Mouse (Mus musculus): ENCODE measurements around the gene Nos1ap.

Nos1ap gene

DNA sequence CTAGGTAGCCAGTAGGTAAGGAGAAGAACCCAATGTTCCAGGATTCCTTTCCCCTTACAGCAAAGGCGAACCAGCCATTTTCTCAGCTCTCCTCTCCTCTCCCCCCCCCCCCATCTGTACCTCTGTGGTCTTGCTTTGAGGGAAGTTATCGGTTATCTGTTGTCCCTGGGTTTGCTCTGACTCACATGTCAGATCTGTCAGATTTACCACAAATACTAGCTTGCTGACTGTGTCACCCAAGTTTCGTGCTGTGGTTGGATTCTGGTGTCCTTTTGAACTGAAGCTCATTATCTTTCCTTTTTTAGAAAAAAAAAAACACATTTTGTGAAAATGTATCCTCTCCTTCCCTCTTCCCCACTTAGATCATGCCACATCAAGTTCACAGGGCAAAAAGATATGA is 50.2 kb downstream of the Nos1ap start:
- no peak for DNase-seq

DNA sequence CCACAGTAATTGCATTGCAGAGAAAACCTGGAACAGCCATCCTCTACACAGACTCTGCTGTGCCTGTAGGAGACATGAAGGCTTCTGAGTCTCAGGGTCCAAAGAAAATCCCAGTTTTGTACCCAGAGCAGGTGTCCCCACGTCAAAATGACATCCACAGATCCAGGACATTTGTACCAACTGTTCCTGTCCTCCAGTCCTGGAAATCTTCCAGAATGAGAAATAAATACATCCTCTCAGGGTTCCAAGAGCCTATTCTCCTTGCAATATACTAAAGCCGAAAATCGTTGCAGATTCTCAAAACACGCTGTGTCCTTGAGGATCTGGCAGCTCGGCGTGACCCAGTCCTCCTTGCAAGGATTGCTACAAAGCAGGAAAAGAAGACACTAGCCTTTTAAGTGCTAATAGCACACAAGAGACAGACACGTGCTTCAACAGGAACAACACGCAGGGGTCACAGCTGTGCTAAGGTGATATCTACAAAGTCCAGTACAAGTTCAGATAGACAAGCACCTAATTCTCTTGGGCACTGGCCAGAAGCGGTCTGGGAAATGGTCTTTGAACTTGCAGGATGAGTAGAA is 51.1 kb downstream of the Nos1ap start:
- DNase-seq = no peak

DNA sequence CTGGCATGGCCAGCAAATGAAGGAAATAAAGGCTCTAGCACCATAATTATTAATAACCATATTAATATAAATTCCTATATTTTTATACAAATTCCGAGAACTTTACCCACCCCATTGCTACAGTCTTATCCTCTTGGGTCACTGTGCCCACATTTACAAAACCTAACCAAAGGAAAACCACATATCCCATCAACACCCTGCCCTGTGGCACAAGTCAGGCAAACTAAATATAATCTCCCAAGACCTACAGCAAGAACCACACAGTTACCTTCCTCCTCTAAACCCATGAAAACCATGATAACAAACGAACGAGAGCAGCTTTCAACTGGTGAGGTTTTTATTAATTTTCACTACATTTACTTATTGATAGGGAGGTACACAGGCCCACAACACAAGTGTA is 53.3 kb downstream of the Nos1ap start:
- no peak for DNase-seq

DNA sequence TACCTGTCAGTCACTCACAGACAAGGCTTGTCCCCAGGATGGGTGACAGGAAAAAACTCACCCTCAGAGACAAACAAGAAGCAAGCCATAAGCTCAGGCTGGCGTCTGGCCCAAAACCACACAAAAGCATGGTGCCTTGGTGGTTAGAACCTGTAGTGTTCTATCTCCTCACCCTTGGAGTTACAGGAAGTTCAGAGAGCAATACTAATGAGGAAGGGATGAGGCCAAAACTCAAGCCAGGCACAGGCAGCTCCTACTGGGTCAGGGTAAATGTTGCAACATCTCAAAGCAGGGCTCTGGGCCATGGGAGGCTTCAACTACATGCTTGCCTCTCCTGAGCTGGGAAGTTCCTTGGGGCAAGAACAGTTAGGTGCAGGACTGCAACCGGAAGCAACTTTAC is 54.4 kb downstream of the Nos1ap start:
- DNase-seq = no peak

DNA sequence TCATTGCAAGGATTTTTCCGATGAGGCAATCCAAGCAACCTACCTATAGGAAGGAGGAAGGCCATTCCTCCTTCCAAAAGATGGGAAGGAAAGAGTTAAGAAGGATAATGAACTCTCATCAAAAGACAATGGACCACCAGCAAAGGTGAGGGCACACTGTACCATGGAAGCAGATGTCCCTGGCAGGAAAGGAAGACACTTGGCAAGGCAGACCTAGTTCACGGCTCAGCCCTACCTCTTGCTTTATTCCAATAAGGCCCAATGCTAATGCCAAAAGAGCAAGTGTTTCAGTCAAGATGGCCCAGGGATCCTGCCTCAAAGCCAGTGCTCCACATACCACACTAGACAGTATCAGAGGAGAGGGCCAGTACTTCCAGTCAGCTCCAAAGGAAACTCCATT is 58.4 kb downstream of the Nos1ap start:
- no peak for DNase-seq

DNA sequence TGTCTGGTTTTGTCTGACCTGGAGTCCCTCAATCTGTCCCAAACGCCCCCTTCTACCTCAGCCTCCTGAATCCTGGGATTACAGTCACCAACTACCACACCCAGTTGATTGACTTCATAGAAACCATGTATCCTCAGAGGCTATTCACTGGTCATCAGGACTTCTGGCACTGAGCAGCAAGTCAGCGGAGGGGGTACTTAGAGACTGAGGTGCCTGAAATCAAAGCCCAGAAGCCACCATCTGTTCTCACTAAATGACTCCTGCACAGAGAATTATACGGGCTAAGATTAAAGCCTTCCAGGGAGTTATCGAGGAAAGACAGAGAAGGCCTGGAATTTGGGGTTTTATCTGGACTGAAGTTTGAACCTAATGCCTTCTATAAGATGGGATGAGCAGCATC is 59.2 kb downstream of the Nos1ap start:
- DNase-seq = no peak

DNA sequence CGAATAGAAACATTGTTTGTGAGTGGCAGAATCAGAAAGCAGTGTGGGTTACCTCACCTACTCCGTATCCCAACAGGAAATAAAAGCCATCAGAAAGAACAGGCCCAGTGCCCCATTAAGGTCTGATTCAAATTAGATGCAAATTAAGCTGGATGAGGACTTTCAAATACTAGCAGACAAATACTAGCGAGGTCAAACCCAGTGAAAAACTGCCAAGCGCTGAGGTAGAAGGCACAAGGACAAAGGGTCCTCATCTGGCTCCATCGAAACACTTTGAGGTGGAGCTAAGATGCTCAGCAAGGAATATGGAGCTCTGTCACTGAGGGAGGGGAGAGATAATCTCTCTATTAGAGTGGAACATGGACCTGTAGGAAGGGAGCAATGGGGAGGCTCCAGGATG is 66.8 kb downstream of the Nos1ap start:
- DNase-seq = no peak

DNA sequence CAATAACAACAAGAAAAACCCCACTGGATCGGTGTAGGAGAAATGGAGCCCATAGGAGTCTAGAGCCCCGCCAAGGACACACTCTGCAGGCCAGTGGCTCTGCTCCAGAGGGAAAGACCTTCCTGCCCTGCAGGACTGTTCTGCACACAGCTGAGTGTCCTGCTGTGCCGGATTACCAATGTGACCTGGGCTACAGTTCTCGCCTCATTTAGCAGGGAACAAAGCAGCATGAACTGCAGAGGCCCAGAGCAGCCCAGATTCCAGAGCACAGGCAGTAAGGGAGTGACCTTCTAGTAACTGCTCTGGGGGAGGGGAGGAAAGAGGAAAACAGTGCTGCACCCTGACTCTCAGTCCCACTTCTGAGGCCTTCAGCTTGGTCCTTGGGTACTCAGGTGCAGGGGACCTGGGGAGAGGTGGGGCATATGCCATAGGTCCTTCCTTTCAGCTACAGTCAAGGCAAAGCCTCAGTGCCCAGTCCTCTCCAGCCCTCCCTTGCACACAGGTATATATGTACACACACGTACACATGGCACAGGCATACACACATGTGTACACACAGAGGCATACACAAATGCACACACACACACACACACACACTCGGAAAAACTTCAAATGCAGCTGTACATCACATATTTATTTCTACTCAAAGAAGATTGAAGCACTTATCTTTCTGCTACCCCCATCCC is 68.0 kb downstream of the Nos1ap start:
- DNase-seq = no peak

DNA sequence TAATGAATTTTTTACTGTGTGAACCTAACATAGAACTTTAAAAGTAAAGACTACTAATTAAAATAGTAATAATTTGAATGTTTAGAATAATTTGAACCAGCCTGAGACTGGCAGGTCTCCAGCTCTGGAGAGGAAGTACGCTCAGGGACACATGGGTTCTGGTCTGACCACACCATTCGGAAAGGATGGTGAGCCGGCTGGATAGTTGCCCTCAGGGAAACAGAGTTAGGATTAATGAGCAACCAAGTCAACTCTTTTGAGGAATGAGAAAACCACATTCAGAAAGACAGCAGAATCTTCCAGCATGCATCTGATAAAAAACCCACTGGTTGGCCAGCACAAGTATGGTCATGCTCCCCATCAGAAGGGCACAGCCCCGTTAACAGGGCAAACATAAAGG is 69.5 kb downstream of the Nos1ap start:
- no peak for DNase-seq

DNA sequence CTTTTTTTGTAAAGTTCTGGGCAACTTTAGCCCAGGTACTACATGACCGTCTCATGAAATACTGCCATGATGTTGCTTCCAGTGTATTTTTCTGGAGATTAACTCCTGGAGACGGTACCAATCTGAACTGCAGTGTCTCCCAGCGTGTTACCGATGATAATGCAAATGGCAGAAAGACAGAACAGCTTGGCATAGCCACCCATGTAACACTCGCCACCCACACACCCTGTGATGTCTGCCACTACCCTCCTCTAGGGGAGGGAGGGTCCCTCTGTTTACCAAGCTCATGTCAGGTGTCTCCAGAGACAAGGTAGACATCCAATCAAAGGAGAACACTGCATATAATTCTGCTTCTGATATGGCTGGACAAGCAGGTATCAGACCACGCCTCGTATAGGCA is 70.0 kb downstream of the Nos1ap start:
- no peak for DNase-seq

DNA sequence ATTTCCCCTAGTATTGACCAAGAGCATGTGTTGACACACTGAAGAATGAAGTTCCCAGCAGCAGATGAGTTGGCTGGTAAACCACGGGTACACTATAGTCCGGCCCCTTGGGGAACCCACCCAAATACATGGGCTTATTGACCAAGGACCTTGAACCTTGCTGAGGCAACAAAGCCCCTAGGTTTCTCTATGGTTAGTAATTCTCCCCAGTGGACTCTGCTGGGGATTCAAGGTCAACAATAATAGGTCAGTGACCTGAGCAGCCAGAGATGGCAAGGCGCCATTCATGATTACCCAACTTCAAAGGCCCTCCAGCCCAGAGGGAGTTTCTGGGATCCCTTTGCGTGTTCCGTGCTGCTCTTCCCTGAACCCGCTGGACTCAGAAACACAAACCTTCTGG is 73.5 kb downstream of the Nos1ap start:
- peak; percentile 30 for DNase-seq

DNA sequence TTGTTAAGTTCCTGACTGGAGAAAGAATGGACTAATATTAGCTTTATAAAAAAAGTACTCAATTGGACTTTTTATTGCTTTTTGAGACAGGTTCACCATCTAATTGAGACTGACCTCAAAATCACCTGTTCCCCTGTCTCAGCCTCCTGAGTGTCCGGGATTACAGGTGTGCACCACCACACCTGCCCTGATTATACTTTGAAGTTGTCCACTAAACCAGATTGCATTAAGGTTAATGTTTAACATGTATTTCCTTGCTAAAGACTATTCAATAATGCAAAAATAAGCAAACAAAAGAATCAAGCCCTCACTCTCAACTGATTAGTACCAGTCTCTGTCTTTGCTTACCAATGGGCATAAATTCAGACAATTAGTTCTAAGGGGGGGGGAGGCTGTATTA is 74.2 kb downstream of the Nos1ap start:
- no peak for DNase-seq

DNA sequence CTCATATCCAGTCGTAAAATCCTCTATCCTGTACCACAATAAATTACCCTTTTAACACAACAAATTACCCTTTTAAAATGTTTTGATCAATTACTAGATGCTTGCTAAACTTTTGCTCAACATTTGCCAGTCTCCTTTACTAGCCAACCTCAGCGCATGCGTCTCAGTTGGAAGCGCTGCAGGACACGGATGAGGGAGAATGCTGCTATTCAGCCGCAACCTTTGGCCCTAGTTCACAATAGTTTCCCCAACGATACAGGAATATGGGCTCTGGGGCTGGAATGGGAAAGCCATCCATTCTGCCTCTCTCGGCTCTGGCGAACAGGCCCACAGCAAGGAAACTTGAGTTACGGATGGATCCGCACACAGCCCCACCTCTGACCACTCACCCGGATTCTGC is 75.4 kb downstream of the Nos1ap start:
- DNase-seq = no peak

DNA sequence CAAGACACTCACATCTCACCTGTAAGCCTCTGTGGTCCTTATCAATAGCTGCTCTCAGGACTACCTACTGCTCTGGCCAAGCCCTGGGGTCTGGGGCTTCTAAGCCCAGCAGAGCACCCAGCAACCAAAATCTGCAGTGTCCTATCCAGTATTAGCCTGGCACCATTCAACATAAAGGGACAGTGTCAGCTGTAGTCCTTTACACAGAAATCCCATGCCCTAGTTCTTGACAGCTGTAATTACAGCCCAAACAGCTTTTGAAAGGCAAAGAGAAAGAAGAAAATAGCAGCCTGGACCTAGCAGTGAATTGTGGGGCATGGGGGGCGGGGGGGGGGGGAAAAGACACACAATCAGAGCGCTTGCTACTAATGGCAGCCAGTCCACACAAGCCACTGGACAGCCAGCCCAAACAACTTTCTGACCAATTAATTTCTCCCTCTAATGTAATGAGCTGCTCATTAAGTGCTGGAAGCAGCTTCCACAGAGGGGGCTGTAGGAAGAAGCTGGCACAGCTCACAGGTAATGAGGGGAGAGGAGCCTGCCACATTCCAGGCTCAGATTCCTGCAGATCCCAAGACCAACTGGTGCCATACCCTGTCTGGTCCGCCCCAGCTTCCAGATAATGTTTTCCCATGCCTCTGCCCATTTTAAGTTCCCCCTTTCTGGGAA is 77.1 kb downstream of the Nos1ap start:
- DNase-seq = no peak

DNA sequence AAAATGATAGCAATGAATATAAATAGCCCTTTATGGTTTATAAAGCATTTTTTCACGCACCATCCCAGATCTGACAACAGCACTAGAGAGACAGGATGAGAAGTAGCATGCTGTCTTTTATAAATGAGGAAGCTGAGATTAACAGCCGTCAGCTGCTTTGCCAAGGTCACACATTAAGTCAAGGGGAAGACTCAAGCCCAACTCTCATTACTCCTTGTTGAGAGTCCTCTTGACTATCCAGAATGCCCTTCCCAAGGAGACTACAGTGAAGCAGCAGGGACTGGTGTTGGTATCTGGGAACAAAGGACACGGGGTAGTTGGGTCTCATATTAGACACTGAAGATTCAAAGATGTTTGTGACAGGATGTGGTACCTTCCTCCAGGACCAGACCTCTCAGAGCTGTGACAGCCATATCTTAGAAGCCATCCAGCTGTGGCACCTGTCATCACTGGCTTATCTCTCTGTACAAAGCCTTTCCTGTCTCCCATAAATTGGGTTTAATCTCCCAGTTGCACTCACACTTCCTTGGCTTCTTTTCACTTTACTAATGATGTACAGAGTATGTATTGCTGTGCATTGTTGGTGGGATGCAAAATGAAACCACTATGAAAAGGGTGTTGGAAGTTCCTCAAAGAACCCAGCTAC is 78.9 kb downstream of the Nos1ap start:
- DNase-seq = no peak

DNA sequence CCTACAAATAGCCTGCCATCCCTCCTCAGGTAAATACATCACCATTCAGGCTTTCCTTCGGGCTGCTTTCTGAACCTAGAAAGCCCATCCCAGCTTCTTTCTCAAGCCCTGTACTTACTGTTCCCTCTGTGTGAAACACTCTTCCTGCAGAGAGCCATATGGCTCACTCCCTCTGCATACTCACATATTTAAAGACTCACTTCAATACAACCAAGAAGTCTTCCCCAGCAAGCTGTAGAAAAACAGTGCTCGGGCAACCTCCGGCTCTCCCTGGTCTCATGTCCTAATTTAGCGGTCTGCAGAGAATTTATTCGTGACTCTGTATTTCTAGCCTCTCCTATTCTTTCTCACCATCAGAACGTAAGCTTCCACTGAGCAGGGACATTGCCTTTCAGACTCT is 83.4 kb downstream of the Nos1ap start:
- no peak for DNase-seq

DNA sequence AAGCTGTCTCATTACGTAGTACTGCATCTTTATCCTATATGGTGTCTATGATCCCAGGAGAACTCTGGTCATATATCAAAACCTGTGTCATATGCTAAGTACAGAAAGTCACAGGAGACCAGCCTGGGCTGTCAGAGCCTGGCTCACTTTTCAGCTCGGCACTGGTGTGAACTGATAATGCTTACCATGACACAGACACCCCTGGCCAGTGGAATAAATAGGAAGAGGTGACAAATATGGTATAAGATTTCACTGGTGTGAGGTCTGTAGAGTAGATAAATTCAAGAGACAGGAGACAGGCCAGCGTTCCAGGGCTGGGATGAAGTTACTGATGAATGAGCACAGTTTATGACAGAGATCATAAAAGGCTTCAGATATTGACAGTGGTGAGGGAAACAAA is 84.6 kb downstream of the Nos1ap start:
- no peak for DNase-seq

DNA sequence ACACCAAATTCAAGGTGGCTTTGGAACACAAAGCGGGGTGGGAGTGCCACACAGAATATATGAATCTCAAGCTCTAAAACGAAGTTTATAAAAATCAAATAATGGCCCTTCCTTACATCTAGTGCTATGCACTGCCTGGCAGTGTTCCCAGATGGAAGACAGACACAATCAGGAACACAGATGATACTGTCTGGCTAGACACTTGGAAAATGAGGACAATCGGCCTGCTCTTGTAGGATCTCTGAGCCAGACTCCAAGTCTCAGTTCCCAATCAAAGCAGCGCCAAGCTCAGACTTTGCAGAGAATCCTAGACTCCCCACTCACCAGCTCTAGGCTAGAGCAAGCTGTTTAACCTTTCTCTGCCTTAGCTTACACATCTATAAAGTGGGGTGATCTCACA is 85.3 kb downstream of the Nos1ap start:
- no peak for DNase-seq

DNA sequence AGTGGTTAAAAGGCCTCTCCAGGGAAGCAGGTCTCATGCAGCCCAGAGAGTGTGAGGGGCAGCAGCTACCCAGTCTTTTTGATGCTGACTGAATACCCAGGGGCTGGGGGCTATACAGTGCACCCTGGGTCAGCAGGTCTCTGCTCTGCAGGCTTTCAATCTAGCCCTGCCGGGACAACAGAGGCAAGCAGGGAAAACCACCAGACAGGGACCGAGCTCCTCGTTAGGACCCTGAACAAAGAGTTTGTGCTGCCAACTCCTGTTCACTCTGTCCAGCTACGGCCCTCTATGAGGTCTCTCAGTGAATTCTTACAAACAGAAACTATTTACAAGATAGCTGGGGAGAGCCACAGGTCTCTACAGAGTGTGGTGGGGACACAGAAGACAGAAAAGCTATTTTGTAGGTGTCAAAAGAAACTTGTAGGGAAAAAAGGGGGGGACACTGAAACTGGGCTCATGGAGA is 86.4 kb downstream of the Nos1ap start:
- DNase-seq = no peak

DNA sequence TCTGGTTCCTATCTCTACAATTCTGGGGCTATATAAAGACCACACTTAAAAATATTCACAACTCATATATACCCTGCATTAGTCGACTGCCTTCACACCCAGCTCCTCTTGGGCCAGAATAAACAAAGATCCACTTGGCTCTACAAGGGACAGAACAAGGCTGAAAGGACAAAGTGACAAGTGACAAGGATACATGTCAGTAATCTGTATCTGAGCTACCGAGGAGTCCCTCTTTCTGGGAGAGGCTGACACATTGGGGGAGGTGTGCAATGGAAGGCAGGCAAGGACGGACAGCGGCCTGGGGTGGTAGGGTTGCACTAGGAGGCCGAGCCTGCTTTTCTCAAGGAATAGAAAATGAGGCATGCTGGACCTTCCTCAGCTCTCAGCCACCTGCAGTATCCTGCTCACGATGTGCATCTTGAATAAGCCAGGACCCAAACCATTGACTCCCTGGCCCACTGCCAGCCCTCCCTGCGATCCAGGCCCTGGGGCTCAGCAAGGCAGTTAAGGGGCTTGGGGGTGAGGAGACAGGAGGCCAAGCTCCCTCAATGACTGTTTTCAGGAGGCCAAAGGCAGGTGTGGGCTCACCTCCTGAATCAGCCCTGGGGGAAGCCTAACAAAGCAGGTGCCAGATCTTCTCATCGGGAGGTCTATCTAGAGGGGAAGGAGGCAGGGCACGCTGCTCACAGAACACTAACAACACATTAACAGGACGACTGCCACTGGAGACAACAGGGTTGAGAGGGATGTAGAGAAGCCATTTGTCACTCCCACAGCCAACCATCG is 87.0 kb downstream of the Nos1ap start:
- no peak for DNase-seq

DNA sequence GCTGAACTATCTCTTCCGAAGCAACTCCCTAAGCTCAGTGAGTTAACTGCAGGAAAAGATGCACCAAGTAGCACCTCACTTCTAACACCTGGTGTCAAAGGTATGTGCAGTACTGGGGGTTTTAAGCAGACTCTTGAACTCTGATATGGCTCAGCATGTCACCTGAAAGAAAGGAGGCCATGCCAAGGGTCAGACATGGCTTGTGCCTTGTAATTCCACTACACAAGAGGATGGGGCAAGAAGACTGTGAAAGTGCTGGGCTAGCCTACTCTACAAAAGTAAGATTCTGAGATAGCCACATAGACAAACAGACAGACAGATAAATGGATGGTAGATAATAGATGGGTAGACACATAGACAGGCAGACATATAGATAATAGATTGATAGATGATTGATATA is 87.7 kb downstream of the Nos1ap start:
- no peak for DNase-seq

DNA sequence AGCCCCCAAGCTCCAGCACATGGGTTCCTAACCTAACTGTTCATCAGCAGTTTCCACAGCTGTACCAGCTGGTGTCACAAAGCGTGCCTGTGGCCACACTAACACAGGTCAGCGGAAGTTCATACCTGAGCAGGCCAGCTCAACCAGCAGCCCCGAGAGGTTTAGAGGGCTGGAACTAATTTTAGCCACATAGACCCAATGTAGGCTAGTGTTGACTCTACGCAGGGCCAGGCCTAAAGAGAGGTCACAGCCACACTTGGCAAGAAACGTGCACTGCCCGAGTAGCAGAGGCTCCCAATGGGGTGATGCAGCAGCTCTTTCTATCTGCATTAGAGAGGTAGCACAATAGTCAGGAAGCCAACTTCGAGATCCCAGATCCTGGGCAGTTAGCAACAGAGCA is 88.1 kb downstream of the Nos1ap start:
- no peak for DNase-seq

DNA sequence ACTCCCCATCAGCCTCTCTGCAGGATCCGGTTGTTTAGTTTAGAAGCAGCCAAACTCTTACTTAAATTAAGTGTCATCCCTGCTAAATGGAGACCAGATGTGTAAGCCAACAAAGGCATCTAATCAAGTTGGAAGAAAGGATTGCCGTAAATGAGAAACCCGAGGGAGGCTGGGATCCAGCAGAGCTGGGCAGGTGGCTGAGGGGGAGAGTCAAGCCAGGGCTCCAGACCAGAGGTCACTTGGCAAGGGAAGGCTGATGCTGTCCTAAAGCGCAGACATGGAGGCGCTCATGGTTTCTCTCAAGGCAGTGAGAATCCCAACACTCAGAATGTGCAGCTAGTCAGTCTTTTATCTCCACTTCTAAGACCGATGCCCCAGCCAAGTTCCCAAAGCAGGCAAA is 89.8 kb downstream of the Nos1ap start:
- DNase-seq = no peak

Measured in liver (tissue).